Mouse (Mus musculus) liver, embryonic 14.5 days (tissue): ENCODE data around the gene Tmem132d.

Source experiments
- CTCF ChIP-seq: IDR thresholded peaks from 2 replicates; pipeline ENCODE4 v1.5.1; 2016; ENCODE audit warnings: antibody characterized with exemption, low read depth, control low read depth
- EP300 ChIP-seq: IDR thresholded peaks from 2 replicates; pipeline ENCODE4 v1.6.1; 2016; ENCODE audit warnings: antibody characterized with exemption, low read depth

DNA sequence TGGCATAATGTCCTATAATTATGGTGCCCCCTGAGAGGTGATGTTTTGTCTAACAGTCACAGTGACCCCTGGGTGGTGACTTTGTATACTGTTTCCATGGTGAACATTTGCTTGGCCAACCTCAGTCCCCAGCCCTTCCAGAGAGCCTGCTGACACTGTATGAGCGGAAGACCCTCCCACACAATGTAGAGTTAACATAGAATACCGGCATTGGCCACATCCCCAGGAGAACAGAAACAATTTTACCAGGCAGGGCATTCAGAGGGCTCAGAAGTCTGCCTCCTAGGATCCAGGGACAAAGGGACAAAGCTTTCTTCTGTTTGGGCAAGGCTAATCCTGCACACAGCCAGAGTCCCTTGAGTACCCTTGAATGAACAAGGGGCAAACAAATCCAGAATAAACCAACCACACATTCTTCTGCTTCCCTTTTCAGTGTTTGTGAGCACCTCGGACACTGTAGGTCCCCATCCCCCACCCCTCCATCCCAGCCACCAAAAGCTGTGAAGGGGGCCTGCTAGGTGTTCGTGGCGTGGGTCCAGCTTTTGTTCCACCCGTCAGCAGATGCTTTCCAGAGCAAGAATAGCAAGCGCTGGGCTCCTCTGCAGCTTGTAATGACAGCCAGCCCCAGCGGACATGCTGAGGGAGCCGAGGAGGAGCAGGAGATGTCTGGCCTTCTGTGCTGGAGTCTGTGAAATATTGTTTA is 228.8 kb downstream of the Tmem132d start:
- no peak for TF ChIP-seq CTCF
- TF ChIP-seq EP300, result no peak
